Mouse (Mus musculus): ENCODE results near the gene Hspe1.

Gene Hspe1

GRCm38 (mm10) chr1:55135846-55136245 is 47.9 kb downstream of the Hspe1 start:
- peak; percentile 18 for DNase-seq
